Mouse (Mus musculus) brain, adult 10 weeks (tissue): ENCODE measurements around the gene Ifrd2. TPM values are rescaled to one million over a fixed set of nuclear protein-coding genes. Genes with fewer than 3 reads are reported as not detected.

ENCODE experiments used
- polyA plus RNA-seq: library from polyadenylated mRNA; stranded (reverse); fragments of 350-450 nt; fragmentation: Illumina TruSeq; extraction: RNeasy Lipid Tissue Mini Kit (QIAGEN cat#74804); gene quantifications from one replicate; pipeline ENCODE4 v1.2.3, GENCODE M21; 2015; ENCODE audit warnings: low read depth, low replicate concordance

The Ifrd2 gene
- polyA plus RNA-seq, result 12.0 TPM

DNA sequence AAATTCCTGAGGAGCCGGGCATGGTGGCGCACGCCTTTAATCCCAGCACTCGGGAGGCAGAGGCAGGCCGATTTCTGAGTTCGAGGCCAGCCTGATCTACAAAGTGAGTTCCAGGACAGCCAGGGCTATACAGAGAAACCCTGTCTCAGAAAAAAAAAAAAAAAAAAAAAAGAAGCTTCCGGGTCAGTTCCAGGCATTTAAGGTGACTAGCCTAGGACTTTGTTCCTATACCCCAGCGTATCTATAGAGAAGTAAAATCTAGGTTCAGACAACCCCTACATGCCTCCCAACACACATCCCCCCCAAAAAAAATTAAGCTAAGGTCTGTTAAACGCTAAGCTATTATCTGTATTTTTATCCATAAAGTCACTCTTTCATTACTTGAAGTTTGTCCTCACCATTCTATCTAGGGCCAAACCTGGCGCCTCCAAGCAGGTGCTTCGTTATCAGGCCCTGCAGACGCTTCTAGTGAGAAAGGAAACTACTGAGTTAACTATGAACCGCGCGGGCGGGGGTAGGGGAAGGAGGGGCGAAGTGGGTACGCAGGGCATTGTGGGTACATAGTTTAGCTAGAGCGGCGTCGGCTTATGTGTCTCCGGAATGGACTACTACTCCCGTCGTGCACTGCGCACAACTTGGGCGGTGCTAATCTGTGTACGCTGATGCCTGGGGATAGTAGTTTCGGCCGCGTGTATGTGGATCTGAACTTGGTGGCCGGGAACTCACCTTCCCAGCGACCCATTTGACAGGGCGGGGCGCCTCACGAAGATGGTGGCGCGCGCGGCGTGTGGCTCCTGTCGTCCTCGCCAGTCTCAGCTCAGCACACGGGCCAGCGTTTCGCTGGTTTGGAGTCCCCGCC lies at the start of gene Ifrd2:
TSS of gene Ifrd2 (plus strand) at position 669 of the 859 bp plus-strand sequence.

DNA sequence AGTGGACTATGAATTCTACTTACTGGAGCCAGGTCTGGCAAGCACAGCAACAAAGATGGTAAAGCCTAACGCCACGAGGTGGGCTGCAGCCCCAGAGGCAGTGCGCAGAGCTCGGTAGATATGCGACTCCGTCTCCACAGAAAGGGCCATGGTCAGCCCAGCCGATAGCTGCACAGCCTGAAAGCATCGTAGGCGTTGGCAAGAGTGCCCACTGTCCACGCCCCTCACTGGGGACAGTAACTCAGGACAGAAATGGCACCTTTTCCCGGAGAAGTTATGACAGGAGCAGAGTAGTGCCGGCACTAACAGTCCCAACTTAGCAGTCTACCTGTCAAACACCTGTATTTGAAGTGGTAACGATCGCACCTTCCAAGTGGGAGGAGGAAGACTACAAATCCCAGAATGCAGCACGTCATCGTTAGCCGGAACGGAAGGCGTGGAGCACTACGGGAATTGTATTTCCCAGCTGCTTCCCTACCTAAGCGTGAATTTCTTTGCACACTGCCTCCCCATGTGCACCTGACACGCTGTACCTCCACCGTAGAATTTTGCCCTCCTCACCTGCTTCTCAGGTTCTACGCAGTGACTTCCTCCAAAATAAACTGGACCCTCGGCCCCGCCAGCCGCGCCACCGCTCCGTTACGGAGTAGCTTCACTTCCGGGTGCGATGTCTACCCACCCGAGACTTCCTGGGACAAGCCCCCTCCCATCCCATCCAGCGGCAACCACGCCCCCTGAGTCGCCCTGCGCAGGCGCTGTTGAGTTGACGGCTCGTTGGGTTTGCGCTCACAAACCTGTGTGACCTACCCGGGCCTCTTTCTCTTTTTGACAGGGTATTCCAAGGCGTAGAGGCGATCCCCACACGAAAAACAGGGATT lies 45.7 kb upstream of the Ifrd2 start, which contains the start of the genes Cyb561d2 and Nprl2:
TSS of gene Cyb561d2 (minus strand) at position 720 of the 878 bp plus-strand sequence.
TSS of gene Nprl2 (plus strand) at position 753 of the 878 bp plus-strand sequence.

DNA sequence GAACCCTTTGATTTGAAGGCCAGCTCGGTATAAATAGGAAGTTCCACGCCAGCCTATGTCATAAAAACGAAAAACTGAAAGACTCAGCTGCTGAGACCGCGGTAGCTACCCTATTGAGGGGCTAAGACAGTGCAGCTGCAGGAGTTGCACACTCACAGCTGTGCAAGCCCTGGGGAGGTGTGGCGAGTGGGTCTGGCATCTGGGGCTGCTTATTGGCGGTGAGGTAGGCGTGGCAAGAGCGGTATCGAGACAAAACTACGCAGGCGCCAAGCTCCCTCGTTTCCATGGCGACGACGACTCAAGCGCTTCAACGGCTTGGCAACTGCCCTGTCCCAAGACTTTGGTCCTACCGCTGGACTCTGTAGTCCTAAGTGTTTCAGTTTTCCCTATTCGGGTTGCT lies 40.4 kb upstream of the Ifrd2 start, which contains the start of gene Zmynd10:
TSS of gene Zmynd10 (plus strand) at position 273 of the 400 bp plus-strand sequence.

DNA sequence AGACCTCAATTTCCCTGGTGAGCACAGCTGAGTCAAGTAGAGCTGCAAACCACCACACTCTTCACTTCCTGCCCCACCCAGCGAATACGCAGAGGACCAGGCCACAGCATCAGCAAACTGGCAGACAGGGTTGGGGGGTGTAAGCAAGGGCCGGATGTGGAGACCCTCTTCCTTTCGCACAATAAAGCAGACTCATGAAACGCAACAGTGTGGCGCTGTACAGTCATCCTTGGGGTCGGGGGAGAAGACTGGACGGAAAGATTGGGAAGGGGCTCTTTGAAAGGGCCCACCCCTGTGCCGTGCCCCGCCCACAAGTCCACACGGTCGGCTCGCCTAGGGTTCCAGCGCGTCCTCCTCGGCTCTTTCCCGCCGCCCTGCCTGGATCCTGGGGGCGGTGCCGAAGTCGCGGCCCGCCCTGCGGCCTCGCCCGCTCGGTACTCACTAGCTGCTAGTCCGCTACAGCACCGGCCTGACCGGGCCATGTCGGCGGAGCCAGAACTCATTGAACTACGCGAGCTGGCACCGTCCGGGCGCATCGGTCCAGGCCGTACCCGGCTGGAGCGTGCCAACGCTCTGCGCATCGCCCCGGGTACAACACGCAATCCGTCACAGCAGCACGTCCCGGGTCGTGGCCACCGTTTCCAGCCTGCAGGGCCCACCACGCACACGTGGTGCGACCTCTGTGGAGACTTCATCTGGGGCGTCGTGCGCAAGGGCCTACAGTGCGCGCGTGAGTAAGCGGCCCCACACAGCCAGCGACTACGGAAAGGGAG lies 36.1 kb upstream of the Ifrd2 start, which contains the start of gene Rassf1:
TSS of gene Rassf1 (plus strand) at position 439 of the 773 bp plus-strand sequence.

DNA sequence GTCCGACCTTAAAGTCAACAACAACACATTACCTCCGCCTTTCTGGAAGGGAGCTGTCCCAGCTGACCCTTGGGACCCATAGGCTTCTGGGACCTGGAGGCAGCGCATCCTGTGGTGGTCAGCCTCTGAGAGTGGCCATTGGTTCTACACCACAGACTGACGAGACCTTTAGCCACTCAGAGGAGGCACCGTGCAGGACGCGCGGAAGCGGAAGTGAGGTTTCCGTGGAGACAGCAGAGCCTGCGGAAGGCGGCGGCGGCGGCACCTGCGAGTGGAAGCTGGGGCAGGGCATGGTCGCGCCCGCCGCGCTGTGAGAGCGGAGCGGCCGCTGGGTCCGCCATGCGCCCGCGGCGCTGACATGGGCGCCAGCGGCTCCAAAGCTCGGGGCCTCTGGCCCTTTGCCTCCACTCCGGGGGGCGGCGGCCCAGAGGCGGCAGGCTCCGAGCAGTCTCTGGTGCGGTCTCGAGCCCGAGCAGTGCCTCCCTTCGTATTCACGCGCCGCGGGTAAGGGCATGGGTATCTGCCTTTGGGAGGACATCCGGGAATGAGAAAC lies 24.3 kb upstream of the Ifrd2 start, which contains the start of gene Tusc2:
TSS of gene Tusc2 (plus strand) at position 227 of the 553 bp plus-strand sequence.

DNA sequence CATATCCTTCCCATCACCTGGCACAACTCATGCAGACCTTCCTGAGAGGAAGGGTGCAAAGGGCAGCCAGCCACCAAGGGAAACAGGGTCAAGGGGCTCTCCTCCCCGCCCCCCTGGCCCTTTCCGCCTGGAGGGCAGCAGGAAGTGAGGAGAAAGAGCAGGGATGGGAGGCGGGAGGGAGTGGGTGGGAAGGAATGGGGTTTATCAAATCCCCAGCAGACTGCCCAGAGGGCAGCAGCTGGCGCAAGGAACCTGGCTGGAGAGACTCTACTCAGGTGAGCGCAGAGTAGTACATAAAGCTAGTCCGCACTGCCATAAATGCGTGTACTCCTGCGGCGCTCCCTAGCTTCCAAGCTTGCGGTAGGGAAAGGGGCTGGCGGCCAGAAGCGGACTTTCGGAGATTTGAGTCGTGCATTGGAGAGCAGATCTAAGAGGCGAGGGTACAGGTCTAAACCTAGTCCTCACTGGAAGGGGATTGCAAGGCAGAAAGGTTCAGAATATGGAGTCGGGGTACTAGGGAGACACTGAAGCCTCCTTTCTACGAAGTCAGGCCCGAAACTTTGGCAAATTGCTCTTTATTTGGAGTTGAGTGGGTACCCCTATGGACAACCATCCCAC lies 19.6 kb upstream of the Ifrd2 start, which contains the start of gene Hyal2:
TSS of gene Hyal2 (plus strand) at position 244 of the 618 bp plus-strand sequence.

GRCm38 (mm10) chr9:107576357-107577107 lies 10.9 kb upstream of the Ifrd2 start, which contains the start of gene Hyal1:
Gene Hyal1 (plus strand): TSS chr9:107576927.

DNA sequence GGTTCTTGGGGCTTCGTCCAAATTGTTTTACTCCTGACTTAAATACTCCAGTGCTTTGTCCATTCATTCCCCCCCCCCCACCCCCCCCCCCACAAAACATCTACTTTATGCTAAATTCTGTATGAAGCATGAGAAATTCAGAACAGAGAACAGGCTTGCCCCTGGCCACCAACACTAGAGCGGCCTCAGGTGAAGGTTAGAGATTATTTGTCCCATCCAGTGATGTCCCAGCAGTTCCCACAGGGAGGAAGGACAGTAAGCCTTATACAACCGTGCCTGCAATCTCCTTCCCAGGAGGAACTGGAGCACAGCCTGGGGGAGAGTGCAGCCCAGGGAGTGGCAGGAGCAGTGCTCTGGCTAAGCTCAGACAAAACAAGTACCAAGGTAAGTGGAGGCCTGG lies 8.9 kb upstream of the Ifrd2 start, which contains the start of gene Naa80:
TSS of gene Naa80 (plus strand) at position 301 of the 400 bp plus-strand sequence.

DNA sequence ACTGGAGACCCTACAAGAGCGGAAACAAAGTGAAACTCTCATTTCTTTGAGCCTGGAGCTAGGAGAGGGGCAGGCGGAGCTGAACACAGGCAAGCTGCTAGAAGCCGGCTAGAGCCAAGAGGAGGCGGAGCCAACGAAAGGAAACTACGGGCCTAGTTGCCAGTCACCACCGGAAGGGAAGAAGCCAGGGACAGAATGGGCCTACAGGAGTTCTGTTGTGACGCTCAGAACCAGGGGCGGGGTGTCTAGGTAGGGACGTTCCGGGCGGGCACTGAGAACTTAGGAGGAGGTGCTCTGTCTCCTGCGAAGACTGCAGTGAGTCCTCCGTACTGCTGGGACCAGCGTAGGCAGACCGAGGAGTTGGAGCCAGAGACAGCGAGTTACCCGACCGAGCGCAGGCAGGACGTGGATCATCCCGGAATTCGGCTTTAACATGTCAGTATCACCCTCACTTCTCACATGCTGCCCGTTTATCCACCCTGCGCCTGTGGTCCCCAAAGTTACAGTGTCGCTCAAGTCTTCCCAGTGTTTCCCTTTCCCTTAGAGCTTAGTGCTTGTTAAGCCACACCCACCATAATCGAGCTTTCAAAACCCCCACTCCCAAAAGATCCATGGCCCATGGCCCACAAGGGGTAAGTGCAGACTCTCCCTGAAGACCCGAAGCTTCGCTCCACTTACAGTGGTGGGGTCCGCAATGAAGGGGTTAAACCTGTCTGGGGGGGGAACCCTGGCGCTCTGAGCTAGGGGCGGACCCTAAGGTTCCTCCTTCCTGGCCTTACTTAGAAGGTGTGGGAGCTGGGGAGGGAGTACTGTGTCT lies 6.7 kb upstream of the Ifrd2 start, which contains the start of gene Hyal3:
TSS of gene Hyal3 (plus strand) at position 318 of the 817 bp plus-strand sequence.

DNA sequence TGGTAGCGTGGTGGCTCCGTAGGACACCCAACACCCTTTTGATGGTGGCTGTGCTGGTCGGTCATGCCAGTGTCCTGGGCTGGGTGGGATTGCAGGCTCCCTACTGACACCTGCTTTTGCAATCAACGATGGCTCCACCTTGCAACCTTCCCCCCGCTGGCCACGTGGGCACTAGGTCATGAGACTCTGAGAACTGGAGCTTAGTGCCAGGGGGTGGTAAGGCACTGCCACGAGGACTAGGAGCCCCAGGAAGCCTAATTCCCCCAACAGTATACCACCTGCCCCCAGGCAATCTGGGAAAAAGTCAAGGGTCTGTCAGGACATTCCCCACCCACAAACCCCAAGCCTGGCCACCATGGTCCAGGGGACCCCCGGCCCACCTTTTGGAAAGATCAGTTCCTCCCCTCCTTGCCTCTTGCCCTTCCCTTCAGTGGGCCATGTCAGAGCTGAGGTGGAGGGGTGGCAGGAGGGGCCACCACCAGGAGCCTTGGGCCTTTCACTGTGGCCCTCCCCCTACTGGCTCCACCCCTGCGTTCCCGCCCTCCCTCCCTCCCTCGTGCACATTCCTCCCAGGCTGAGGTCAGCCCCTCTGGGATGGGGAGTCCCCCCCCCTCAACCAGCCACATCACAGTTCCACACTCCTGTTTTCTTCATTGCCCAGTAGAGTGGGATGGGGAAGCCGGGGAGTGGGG lies 21.4 kb downstream of the Ifrd2 start, which contains the start of gene Sema3b:
TSS of gene Sema3b (minus strand) at position 489 of the 692 bp plus-strand sequence.

GRCm38 (mm10) chr9:107635279-107636028 lies 48.0 kb downstream of the Ifrd2 start, which contains the start of gene Gnai2:
Gene Gnai2 (minus strand): TSS chr9:107635367.

Other genes with a start within 250 kb of the Ifrd2 start
- 21.8 TPM for gene Hemk1, start 249.3 kb upstream of the Ifrd2 start, polyA plus RNA-seq
- gene 6430571L13Rik, start 247.0 kb upstream of the Ifrd2 start, polyA plus RNA-seq, result 4.8 TPM
- gene Cacna2d2, start 188.0 kb upstream of the Ifrd2 start, polyA plus RNA-seq, result 24.0 TPM
- 28.6 TPM for gene Tmem115, start 53.7 kb upstream of the Ifrd2 start, polyA plus RNA-seq
- gene Cyb561d2, start 45.4 kb upstream of the Ifrd2 start, polyA plus RNA-seq, result 25.1 TPM
- 63.2 TPM for gene Nprl2, start 45.4 kb upstream of the Ifrd2 start, polyA plus RNA-seq
- gene Zmynd10, start 40.3 kb upstream of the Ifrd2 start, polyA plus RNA-seq, result 5.0 TPM
- 17.8 TPM for gene Rassf1, start 36.1 kb upstream of the Ifrd2 start, polyA plus RNA-seq
- gene Tusc2, start 24.4 kb upstream of the Ifrd2 start, polyA plus RNA-seq, result 143 TPM
- 12.1 TPM for gene Hyal2, start 19.7 kb upstream of the Ifrd2 start, polyA plus RNA-seq
- gene Hyal1, start 10.7 kb upstream of the Ifrd2 start, polyA plus RNA-seq, result 4.5 TPM
- gene Naa80, start 8.8 kb upstream of the Ifrd2 start, polyA plus RNA-seq, result 13.9 TPM
- 0.57 TPM for gene Hyal3, start 6.8 kb upstream of the Ifrd2 start, polyA plus RNA-seq
- gene Sema3b, start 21.6 kb downstream of the Ifrd2 start, polyA plus RNA-seq, result 2.2 TPM
- gene Gnai2, start 47.7 kb downstream of the Ifrd2 start, polyA plus RNA-seq, result 173 TPM
- 76.0 TPM for gene Slc38a3, start 81.9 kb downstream of the Ifrd2 start, polyA plus RNA-seq
- gene Gnat1, start 92.1 kb downstream of the Ifrd2 start, polyA plus RNA-seq, result not detected
- 13.8 TPM for gene Sema3f, start 122.8 kb downstream of the Ifrd2 start, polyA plus RNA-seq
- 105 TPM for gene Rbm5, start 183.4 kb downstream of the Ifrd2 start, polyA plus RNA-seq